In the genomic region with DNA sequence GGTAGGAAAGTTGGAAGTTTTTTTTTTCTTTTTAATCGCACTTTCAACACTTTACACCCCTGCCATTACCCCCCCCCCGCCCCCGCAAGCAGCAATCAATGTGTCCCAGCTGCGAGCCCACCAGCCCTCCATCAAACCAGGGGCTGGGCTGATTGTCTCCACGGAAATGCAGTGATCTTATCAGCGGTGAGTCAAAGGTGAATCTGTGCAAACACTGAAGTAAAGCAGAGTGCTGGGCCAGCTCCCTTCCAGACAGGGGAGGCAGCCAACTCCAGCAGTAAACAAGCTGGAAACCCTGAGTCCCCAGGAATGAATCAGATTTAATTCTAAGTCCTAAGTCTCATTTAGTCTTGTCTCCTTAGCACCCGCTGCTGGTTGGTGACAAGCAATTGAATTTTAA, we compare ENCODE assay signal across 15 mouse cellular contexts.
A peak's percentile ranks its signal among the peaks of the same experiment; 100 is the strongest.
DNase-seq lines count a peak whose midpoint lies in the region; ATAC-seq lines count a peak whose summit lies in the region.
"Had no signal": no experiment of that assay in that cellular context is flagged by ENCODE, and none has a peak within 500 bp of the region (broad histone marks: within the 10 kb centered on the region; RNA-seq: fewer than 3 reads in every experiment).

No protein-coding gene starts in this region.

- H3K9me3 ChIP-seq in heart, embryonic 12.5 days (replicated peaks): no peaks in the 10 kb centered on the region
- no peaks in the 10 kb centered on the region for H3K9me3 ChIP-seq in midbrain, embryonic 11.5 days (ENCODE audit: control insufficient read depth, low read length)
- no peaks in the 10 kb centered on the region for H3K9me3 ChIP-seq in midbrain, embryonic 13.5 days
- H3K9me3 ChIP-seq in intestine, embryonic 16.5 days (ENCODE audit: control insufficient read depth, low read length): no peaks in the 10 kb centered on the region
- no peaks in the 10 kb centered on the region for H3K9me3 ChIP-seq in neural tube, embryonic 11.5 days (ENCODE audit: control insufficient read depth, low read length)
- H3K9me3 ChIP-seq in forebrain, embryonic 16.5 days (ENCODE audit: control insufficient read depth, low read length): no peaks in the 10 kb centered on the region
- H3K9me3 ChIP-seq: embryonic facial prominence, embryonic 15.5 days; heart, embryonic 15.5 days; lung, embryonic 15.5 days; midbrain, embryonic 12.5 days had no signal

- no peak for DNase-seq in heart, adult 9 months (ENCODE audit: low spot score in 2 of 2)
- peak; percentile 85 for DNase-seq in midbrain, embryonic 11.5 days (ENCODE audit: low spot score, missing footprints)
- no peak for DNase-seq in neural tube, embryonic 11.5 days (ENCODE audit: low spot score)
- DNase-seq in lung, postnatal 25 days (ENCODE audit: low spot score): no peak
- DNase-seq: cerebellum, adult 18-20 months; kidney, postnatal 14 days; thymus, adult 2 months had no signal

- H3K36me3 ChIP-seq in heart, embryonic 12.5 days: no peaks in the 10 kb centered on the region
- no peaks in the 10 kb centered on the region for H3K36me3 ChIP-seq in midbrain, embryonic 11.5 days (ENCODE audit: control insufficient read depth, insufficient read depth, low read length)
- no peaks in the 10 kb centered on the region for H3K36me3 ChIP-seq in midbrain, embryonic 13.5 days
- H3K36me3 ChIP-seq in intestine, embryonic 16.5 days (ENCODE audit: control insufficient read depth, insufficient read depth, low read length): no peaks in the 10 kb centered on the region
- no peaks in the 10 kb centered on the region for H3K36me3 ChIP-seq in neural tube, embryonic 11.5 days (ENCODE audit: control insufficient read depth, insufficient read depth, low read length)
- H3K36me3 ChIP-seq in forebrain, embryonic 16.5 days (ENCODE audit: control insufficient read depth, insufficient read depth): no peaks in the 10 kb centered on the region
- H3K36me3 ChIP-seq: embryonic facial prominence, embryonic 15.5 days; heart, embryonic 15.5 days; lung, embryonic 15.5 days; midbrain, embryonic 12.5 days had no signal

- no peak for ATAC-seq in heart, embryonic 12.5 days (ENCODE audit: insufficient number of reproducible peaks, low FRiP score)
- ATAC-seq in midbrain, embryonic 11.5 days (ENCODE audit: low FRiP score): peak; percentile 65; the same call in 1 of the 2 replicates
- ATAC-seq in midbrain, embryonic 13.5 days: no peak
- peak; percentile 63 for ATAC-seq in intestine, embryonic 16.5 days
- ATAC-seq in neural tube, embryonic 11.5 days (ENCODE audit: insufficient read depth, low FRiP score, low TSS enrichment): no peak
- ATAC-seq in forebrain, embryonic 16.5 days: no peak

- peak overlapping the region; percentile 33; the same call in 1 of the 2 replicates for H3K4me2 ChIP-seq in heart, embryonic 12.5 days
- H3K4me2 ChIP-seq in midbrain, embryonic 11.5 days: no peak overlapping the region
- no peak overlapping the region for H3K4me2 ChIP-seq in midbrain, embryonic 13.5 days (replicated peaks)
- peak overlapping the region; percentile 28; the same call in 1 of the 2 replicates for H3K4me2 ChIP-seq in intestine, embryonic 16.5 days (ENCODE audit: low read depth, low read length)
- H3K4me2 ChIP-seq in neural tube, embryonic 11.5 days (ENCODE audit: low read depth): no peak overlapping the region
- no peak overlapping the region for H3K4me2 ChIP-seq in forebrain, embryonic 16.5 days (ENCODE audit: low read length)
- H3K4me2 ChIP-seq: embryonic facial prominence, embryonic 15.5 days; heart, embryonic 15.5 days; lung, embryonic 15.5 days; midbrain, embryonic 12.5 days had no signal

- H3K4me1 ChIP-seq in heart, embryonic 12.5 days (replicated peaks): peaks cover 5% of the 10 kb centered on the region; the same call in 1 of the 2 replicates
- peaks cover 17% of the 10 kb centered on the region for H3K4me1 ChIP-seq in midbrain, embryonic 11.5 days (ENCODE audit: control insufficient read depth, insufficient read depth, low read length)
- peaks cover 15% of the 10 kb centered on the region for H3K4me1 ChIP-seq in midbrain, embryonic 13.5 days (replicated peaks)
- H3K4me1 ChIP-seq in intestine, embryonic 16.5 days (ENCODE audit: control insufficient read depth, insufficient read depth, low read length): peaks cover 9% of the 10 kb centered on the region
- H3K4me1 ChIP-seq in neural tube, embryonic 11.5 days (ENCODE audit: control insufficient read depth, insufficient read depth, low read length): peaks cover 20% of the 10 kb centered on the region
- peaks cover 5% of the 10 kb centered on the region; the same call in 1 of the 2 replicates for H3K4me1 ChIP-seq in forebrain, embryonic 16.5 days (replicated peaks; ENCODE audit: control insufficient read depth, insufficient read depth, low read length)
- H3K4me1 ChIP-seq: embryonic facial prominence, embryonic 15.5 days had no signal

- no peaks in the 10 kb centered on the region for H3K27me3 ChIP-seq in heart, embryonic 12.5 days (replicated peaks)
- H3K27me3 ChIP-seq in midbrain, embryonic 11.5 days (ENCODE audit: control insufficient read depth, insufficient read depth, low read length): no peaks in the 10 kb centered on the region
- H3K27me3 ChIP-seq in midbrain, embryonic 13.5 days: peaks cover 7% of the 10 kb centered on the region; the same call in 1 of the 2 replicates
- H3K27me3 ChIP-seq in intestine, embryonic 16.5 days (replicated peaks; ENCODE audit: control insufficient read depth, insufficient read depth, low read length): no peaks in the 10 kb centered on the region
- H3K27me3 ChIP-seq in neural tube, embryonic 11.5 days (ENCODE audit: control insufficient read depth, insufficient read depth, low read length): no peaks in the 10 kb centered on the region
- no peaks in the 10 kb centered on the region for H3K27me3 ChIP-seq in forebrain, embryonic 16.5 days (replicated peaks; ENCODE audit: control insufficient read depth, insufficient read depth, low read length)
- H3K27me3 ChIP-seq: embryonic facial prominence, embryonic 15.5 days; heart, embryonic 15.5 days; lung, embryonic 15.5 days had no signal

- no peak overlapping the region for H3K9ac ChIP-seq in heart, embryonic 12.5 days
- H3K9ac ChIP-seq in midbrain, embryonic 11.5 days (ENCODE audit: low read length): no peak overlapping the region
- H3K9ac ChIP-seq in midbrain, embryonic 13.5 days (replicated peaks): no peak overlapping the region
- no peak overlapping the region for H3K9ac ChIP-seq in intestine, embryonic 16.5 days (ENCODE audit: low read depth, low read length)
- no peak overlapping the region for H3K9ac ChIP-seq in neural tube, embryonic 11.5 days (ENCODE audit: low read length)
- H3K9ac ChIP-seq in forebrain, embryonic 16.5 days (replicated peaks; ENCODE audit: low read depth, low read length): no peak overlapping the region; the same call in 1 of the 2 replicates
- H3K9ac ChIP-seq: embryonic facial prominence, embryonic 15.5 days; heart, embryonic 15.5 days; lung, embryonic 15.5 days; midbrain, embryonic 12.5 days had no signal

- WGBS in heart, embryonic 12.5 days: 8% methylated on average over 7 of the region's 7 CpGs
- WGBS in midbrain, embryonic 11.5 days: 1% methylated on average over 7 of the region's 7 CpGs
- 4% methylated on average over 7 of the region's 7 CpGs for WGBS in midbrain, embryonic 13.5 days
- 8% methylated on average over 7 of the region's 7 CpGs for WGBS in intestine, embryonic 16.5 days
- 6% methylated on average over 6 of the region's 7 CpGs for WGBS in neural tube, embryonic 11.5 days
- WGBS in forebrain, embryonic 16.5 days: 18% methylated on average over 7 of the region's 7 CpGs

- H3K4me3 ChIP-seq in heart, embryonic 12.5 days: no peak overlapping the region
- H3K4me3 ChIP-seq in midbrain, embryonic 11.5 days (ENCODE audit: low read depth, low read length): no peak overlapping the region
- no peak overlapping the region for H3K4me3 ChIP-seq in midbrain, embryonic 13.5 days (replicated peaks)
- H3K4me3 ChIP-seq in intestine, embryonic 16.5 days (ENCODE audit: low read length): no peak overlapping the region
- no peak overlapping the region for H3K4me3 ChIP-seq in neural tube, embryonic 11.5 days (ENCODE audit: low read depth, low read length)
- no peak overlapping the region for H3K4me3 ChIP-seq in forebrain, embryonic 16.5 days (replicated peaks; ENCODE audit: low read length)
- H3K4me3 ChIP-seq: embryonic facial prominence, embryonic 15.5 days; heart, embryonic 15.5 days; lung, embryonic 15.5 days; midbrain, embryonic 12.5 days had no signal

- no peak overlapping the region for H3K27ac ChIP-seq in heart, embryonic 12.5 days (ENCODE audit: poor library complexity, severe bottlenecking)
- H3K27ac ChIP-seq in midbrain, embryonic 11.5 days (ENCODE audit: low read depth, low read length): no peak overlapping the region
- H3K27ac ChIP-seq in midbrain, embryonic 13.5 days: no peak overlapping the region
- no peak overlapping the region for H3K27ac ChIP-seq in intestine, embryonic 16.5 days (ENCODE audit: low read length)
- H3K27ac ChIP-seq in neural tube, embryonic 11.5 days (ENCODE audit: low read depth, low read length): peak overlapping the region; percentile 53; the same call in 1 of the 2 replicates
- H3K27ac ChIP-seq in forebrain, embryonic 16.5 days (ENCODE audit: low read length): no peak overlapping the region
- H3K27ac ChIP-seq: embryonic facial prominence, embryonic 15.5 days; heart, embryonic 15.5 days; lung, embryonic 15.5 days; midbrain, embryonic 12.5 days had no signal

Comparison
In these comparisons a context has a peak if more than half of its experiments do, and no peak if none do; other contexts are left out.
1. ATAC-seq: peak in midbrain, embryonic 11.5 days (single experiment) and intestine, embryonic 16.5 days (single experiment); none in heart, embryonic 12.5 days (single experiment), midbrain, embryonic 13.5 days (single experiment), neural tube, embryonic 11.5 days (single experiment) and forebrain, embryonic 16.5 days (single experiment).
2. H3K4me2 ChIP-seq: peak in heart, embryonic 12.5 days (single experiment) and intestine, embryonic 16.5 days (single experiment); none in midbrain, embryonic 11.5 days (single experiment), midbrain, embryonic 13.5 days (single experiment), neural tube, embryonic 11.5 days (single experiment) and forebrain, embryonic 16.5 days (single experiment).